Mouse (Mus musculus) 416B (cell line): ENCODE measurements at regions not wholly inside any gene's neighbourhood (a gene's known extent, or its start where the extent isn't known, plus 50 kb on each side); places are given as distances from the start of the nearest gene placed in this dataset.
A peak's percentile ranks its signal among the peaks of the same experiment; 100 is the strongest.

Experiments used
- DNase-seq: peaks from one replicate; pipeline ENCODE4 v3.0.0; 2011; ENCODE audit warnings: low read depth

GRCm38 (mm10) chr4:75130757-75131156 lies 147.3 kb downstream of the Dmac1 start:
- no peak for DNase-seq

GRCm38 (mm10) chr4:75115887-75116286 lies 162.2 kb downstream of the Dmac1 start:
- DNase-seq: no peak

- DNase-seq: no peak
Measured at GRCm38 (mm10) chr4:75115346-75115745, 162.8 kb downstream of the Dmac1 start.

- no peak for DNase-seq
Measured at GRCm38 (mm10) chr4:75065782-75066181, 212.3 kb downstream of the Dmac1 start.

- DNase-seq: peak; percentile 53
Measured at GRCm38 (mm10) chr4:75063275-75063674, 214.8 kb downstream of the Dmac1 start.

- no peak for DNase-seq
Measured at GRCm38 (mm10) chr4:75043510-75043909, 234.6 kb downstream of the Dmac1 start.

GRCm38 (mm10) chr4:75042640-75043039 lies 235.5 kb downstream of the Dmac1 start:
- DNase-seq: no peak

GRCm38 (mm10) chr4:75041930-75042579 lies 236.1 kb downstream of the Dmac1 start:
- DNase-seq: no peak
